Mouse (Mus musculus) G1E (cell line): ENCODE measurements around the gene Runx2.

ENCODE experiments used
- CTCF ChIP-seq: IDR thresholded peaks from 2 replicates; pipeline ENCODE4 v1.5.1; 2012; ENCODE audit warnings: low read depth, low read length, inconsistent platforms, mixed read lengths
- GATA2 ChIP-seq: IDR thresholded peaks from 2 replicates; pipeline ENCODE4 v1.6.1; 2012; ENCODE audit warnings: low read depth, low read length, inconsistent platforms, borderline replicate concordance
- TAL1 ChIP-seq: conservative IDR thresholded peaks from 2 replicates; pipeline ENCODE4 v1.6.1; 2012; ENCODE audit warnings: low read depth, low read length, inconsistent platforms, mixed read lengths

DNA sequence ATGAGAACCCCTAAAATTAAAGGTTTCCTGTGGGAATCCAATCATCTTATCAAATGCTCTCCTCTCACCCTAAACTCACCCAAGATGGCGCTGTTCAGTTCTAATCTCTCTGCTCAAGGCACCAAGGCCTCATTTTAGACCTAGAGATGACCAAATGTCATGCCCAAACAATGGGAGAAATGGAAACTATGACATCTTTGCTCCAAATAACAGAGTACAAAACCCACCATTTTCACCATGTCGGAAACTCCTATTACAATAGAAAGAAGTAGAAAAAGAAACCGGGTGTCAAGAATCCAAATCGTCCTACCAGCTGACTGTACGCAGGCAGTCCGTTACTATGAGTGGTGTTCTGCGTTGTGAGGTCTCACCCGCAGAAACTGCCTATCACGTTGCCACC lies 72.4 kb downstream of the Runx2 start:
- TF ChIP-seq CTCF: no peak
- no peak for TF ChIP-seq TAL1
- no peak for TF ChIP-seq GATA2
